Mouse (Mus musculus): ENCODE measurements around the gene Cisd3. TPM values are rescaled to one million over a fixed set of nuclear protein-coding genes. Genes with fewer than 3 reads are reported as not detected.
"Not testable (repeated sequence)": the region's sequence is repeated elsewhere in the genome, so short reads cannot be mapped to it uniquely, and the experiment has no call there.

The Cisd3 gene
- polyA plus RNA-seq, 1 experiment from 2014 or later, result 19.8 TPM

DNA sequence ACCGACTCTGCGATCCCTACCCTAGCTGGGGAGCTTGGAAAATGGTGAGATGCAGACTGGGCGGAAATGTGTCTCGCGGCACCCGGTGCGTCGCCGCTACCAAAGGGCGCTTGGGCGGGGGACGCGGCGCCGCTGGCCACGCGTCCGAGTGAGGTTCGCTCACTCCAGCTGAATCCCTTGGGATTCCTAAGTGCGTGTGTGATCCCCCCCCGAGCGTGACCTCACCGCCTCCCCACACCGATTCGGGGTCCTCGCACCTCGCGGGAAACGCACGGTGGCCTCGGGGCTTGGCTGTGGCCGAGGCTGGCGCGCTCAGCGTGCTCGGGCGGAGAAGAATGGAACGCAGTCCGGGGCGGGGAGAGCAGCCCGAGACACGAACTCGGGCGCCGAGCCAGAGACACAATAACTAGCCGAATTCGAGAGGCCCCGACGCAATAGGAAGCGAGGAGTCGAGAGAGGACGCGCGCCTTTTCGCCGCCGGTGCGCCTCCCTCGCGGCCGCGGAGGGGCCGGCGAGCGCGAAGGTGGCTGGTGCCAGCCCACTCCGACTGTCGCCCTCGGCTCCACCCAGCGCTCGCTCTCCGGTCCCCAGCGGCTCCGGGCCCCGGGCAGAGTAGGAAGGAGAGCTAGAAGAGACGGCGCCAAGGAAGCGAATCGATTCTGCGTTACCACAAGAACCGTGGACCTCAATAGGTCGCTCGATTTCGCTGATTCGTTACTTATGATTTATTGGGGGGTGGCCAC is 14.5 kb downstream of the Cisd3 start, which contains the start of gene Pcgf2:
TSS of gene Pcgf2 (minus strand) at position 495 of the 743 bp plus-strand sequence.
- peaks cover 46% of the 10 kb centered on the region for H3K27me3 ChIP-seq (ENCODE audit: control insufficient read depth, insufficient read depth, low read depth, low read length)
- H3K4me3 ChIP-seq (ENCODE audit: low read depth, low read length), result peak within 1 kb of the TSS; percentile 65
- peaks cover 17% of the 10 kb centered on the region for H3K4me1 ChIP-seq (ENCODE audit: control insufficient read depth, low read depth, low read length)
- peak within 1 kb of the TSS; percentile 56 for H3K9ac ChIP-seq (ENCODE audit: low read depth, low read length)
- peak within 1 kb of the TSS; percentile 61 for H3K27ac ChIP-seq (ENCODE audit: low read length)
- H3K4me2 ChIP-seq (ENCODE audit: low read depth, low read length), result peak within 1 kb of the TSS; percentile 70
- under 1% methylated on average over 85 of the region's 85 CpGs for WGBS (ENCODE audit: insufficient replicate concordance)
- H3K36me3 ChIP-seq (ENCODE audit: control insufficient read depth, insufficient read depth), result no peaks in the 10 kb centered on the region
- H3K9me3 ChIP-seq (replicated peaks; ENCODE audit: control insufficient read depth, low read length), result no peaks in the 10 kb centered on the region
- no peak for ATAC-seq (ENCODE audit: low read depth)

DNA sequence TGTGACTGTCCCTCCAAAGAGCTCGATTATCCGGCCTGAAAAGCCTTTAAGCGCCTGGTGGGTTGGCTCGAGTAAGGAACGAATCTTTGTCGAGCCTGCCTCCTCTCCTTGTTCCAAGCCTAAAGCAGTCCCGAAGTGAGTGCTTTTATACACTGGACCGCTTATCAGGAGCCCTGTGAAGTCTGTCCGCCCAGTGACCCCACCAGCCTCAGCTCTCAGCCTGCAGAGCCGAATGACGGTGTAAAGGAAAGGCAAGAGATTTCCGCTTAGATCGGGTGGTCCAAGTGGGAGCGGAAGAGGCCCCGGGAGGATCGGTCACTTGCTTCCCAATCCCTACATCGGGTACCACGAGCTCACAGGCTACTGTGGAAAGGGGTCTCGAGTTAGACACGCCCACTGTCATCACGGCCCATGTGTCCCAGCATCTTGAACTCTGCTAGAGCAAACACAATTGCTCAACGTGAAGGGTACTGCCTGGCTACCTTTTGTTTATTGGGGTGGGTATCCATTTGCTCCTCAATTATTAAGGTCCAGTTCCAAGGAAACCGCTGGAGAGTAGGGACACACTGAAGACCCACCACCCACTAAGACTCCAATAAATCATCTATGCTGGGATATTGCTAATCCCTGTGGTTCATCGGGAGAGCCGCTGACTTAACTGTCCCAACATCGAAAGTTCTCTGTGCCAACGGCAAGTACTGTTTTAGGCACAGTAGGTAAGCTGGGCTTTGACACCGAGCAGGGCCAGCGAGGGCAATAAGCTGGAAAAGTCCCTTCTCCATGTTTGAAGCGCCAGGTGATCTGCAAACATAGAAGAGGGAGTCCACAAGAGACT is 15.3 kb downstream of the Cisd3 start:
- Histone ChIP-seq H3K4me2 (ENCODE audit: low read depth, low read length) (peak overlapping the region; percentile 70), H3K27ac (ENCODE audit: low read length) (no peak overlapping the region)
- WGBS (ENCODE audit: insufficient replicate concordance), result 15% methylated on average over 30 of the region's 30 CpGs

DNA sequence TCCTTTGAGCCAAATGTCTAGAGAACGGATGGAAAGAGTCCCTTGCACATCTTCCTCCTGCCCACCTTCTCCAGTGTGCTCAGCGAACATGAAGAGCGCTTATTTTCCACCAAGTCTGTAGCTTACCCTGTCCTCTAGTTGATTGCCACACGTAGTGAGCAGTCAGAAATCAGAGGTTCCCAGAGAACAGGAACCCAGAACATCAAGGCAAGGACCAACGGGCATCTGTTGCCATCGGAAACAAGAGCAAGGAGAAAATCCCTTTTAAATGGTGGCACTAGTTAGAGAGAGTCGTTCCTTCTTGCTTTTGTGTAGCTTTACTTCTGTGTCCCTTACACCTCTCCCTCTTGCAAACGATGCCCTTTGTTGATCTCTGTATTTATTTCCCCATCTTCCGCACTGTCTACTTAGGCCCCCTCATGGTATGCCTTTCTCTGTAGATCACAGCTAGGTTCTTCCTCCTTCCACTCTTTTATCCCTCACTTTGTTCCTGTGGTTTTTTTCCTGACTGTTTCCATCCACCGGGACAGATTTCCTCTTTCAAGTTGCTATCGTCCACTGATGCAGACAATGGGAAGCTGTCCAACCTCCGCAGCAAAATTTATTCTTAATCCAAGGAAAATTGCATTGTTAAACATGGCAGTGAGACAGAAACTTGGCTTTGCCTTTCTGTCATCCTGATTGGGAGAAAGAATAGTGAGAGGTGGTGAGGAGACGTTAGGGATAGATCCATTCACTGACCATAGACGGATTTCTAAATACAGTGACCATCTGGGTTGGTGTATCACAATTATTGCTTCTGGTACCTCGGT is 16.2 kb downstream of the Cisd3 start:
- H3K27me3 ChIP-seq (ENCODE audit: control insufficient read depth, insufficient read depth, low read depth, low read length), result peaks cover 46% of the 10 kb centered on the region
- no peak overlapping the region for H3K9ac ChIP-seq (ENCODE audit: low read depth, low read length)

More for the DNA sequence above, 15.3 kb downstream of the Cisd3 start:
- H3K4me3 ChIP-seq (ENCODE audit: low read depth, low read length), result peak overlapping the region; percentile 65
- H3K36me3 ChIP-seq (ENCODE audit: control insufficient read depth, insufficient read depth), result no peaks in the 10 kb centered on the region
- peaks cover 17% of the 10 kb centered on the region for H3K4me1 ChIP-seq (ENCODE audit: control insufficient read depth, low read depth, low read length)
- ATAC-seq (ENCODE audit: low read depth), result no peak
- peaks cover 46% of the 10 kb centered on the region for H3K27me3 ChIP-seq (ENCODE audit: control insufficient read depth, insufficient read depth, low read depth, low read length)
- H3K9me3 ChIP-seq (replicated peaks; ENCODE audit: control insufficient read depth, low read length), result no peaks in the 10 kb centered on the region
- peak overlapping the region; percentile 12 for H3K9ac ChIP-seq (ENCODE audit: low read depth, low read length)

DNA sequence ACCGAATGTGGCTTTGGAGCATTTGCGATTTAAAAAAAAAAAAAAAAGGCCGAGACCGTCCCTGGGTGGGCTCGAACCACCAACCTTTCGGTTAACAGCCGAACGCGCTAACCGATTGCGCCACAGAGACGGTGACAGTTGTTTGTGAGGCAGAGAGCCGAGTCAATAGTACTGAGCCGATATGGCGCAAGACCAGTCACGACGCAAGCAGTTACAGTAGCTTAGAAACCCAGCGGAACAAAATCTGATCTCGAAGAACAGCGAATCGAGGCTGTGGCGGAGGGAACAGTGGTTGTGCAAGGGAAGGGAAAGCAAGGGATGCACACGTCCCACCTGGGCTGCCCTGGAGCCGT is 16.7 kb downstream of the Cisd3 start:
- Histone ChIP-seq H3K27ac (ENCODE audit: low read length) (peak overlapping the region; percentile 67), H3K9me3 (replicated peaks; ENCODE audit: control insufficient read depth, low read length) (no peaks in the 10 kb centered on the region), H3K9ac (ENCODE audit: low read depth, low read length) (peak overlapping the region; percentile 43), H3K27me3 (ENCODE audit: control insufficient read depth, insufficient read depth, low read depth, low read length) (peaks cover 46% of the 10 kb centered on the region), H3K4me1 (ENCODE audit: control insufficient read depth, low read depth, low read length) (peaks cover 17% of the 10 kb centered on the region), H3K36me3 (ENCODE audit: control insufficient read depth, insufficient read depth) (peaks cover 7% of the 10 kb centered on the region), H3K4me3 (ENCODE audit: low read depth, low read length) (peak overlapping the region; percentile 87), H3K4me2 (ENCODE audit: low read depth, low read length) (peak overlapping the region; percentile 70)
- peak; percentile 4; the same call in 1 of the 2 replicates for ATAC-seq (ENCODE audit: low read depth)
- WGBS (ENCODE audit: insufficient replicate concordance), result 0% methylated on average over 24 of the region's 24 CpGs

More for the DNA sequence above, 16.2 kb downstream of the Cisd3 start:
- Histone ChIP-seq H3K4me3 (ENCODE audit: low read depth, low read length) (peak overlapping the region; percentile 87), H3K4me2 (ENCODE audit: low read depth, low read length) (peak overlapping the region; percentile 70), H3K27ac (ENCODE audit: low read length) (no peak overlapping the region), H3K36me3 (ENCODE audit: control insufficient read depth, insufficient read depth) (peaks cover 1% of the 10 kb centered on the region), H3K9me3 (replicated peaks; ENCODE audit: control insufficient read depth, low read length) (no peaks in the 10 kb centered on the region), H3K4me1 (ENCODE audit: control insufficient read depth, low read depth, low read length) (peaks cover 17% of the 10 kb centered on the region)
- no peak for ATAC-seq (ENCODE audit: low read depth)
- 37% methylated on average over 15 of the region's 15 CpGs for WGBS (ENCODE audit: insufficient replicate concordance)

DNA sequence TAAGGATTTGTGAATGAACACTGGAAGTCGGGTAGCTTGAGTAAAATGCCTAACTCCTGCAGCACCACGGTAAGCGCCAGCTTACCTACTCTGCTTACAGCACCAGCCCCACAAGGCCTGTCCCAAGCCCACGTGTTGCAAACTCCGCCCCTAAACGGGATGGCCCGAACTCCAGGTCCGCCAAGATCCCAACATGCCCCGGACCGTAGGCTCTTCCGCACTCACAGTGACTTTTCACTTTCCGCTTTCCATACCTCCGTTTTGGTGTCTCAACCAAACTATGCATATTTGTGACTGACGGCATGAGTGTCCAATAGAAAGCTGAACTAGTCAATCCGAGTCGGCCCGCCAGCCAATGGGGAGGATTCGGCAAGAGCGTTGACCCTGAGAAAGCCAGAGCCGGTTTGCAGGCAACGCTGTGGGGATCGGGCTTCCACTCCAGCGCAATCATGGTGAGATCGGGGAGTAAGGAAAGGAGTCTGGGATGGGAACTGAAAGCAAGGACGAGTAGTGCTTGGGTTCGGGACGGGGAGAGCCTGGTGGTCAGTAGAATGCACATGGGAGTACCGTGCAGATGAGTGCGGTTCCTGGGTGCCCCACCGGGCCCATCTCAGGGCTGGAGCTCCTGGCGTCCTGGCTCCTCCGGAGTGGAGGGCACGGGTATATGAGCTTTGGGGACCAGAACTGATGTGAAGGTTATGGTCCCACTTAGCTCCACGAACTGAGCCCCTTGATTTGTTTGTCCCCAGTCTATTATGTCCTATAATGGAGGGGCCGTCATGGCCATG is 17.6 kb downstream of the Cisd3 start, which contains the start of gene Psmb3:
TSS of gene Psmb3 (plus strand) at position 361 of the 788 bp plus-strand sequence.
- ATAC-seq (ENCODE audit: low read depth), result peak; percentile 90
- Histone ChIP-seq H3K4me1 (ENCODE audit: control insufficient read depth, low read depth, low read length) (peaks cover 17% of the 10 kb centered on the region), H3K9ac (ENCODE audit: low read depth, low read length) (peak within 1 kb of the TSS; percentile 79), H3K27ac (ENCODE audit: low read length) (peak within 1 kb of the TSS; percentile 67), H3K36me3 (ENCODE audit: control insufficient read depth, insufficient read depth) (peaks cover 14% of the 10 kb centered on the region), H3K9me3 (replicated peaks; ENCODE audit: control insufficient read depth, low read length) (no peaks in the 10 kb centered on the region), H3K4me3 (ENCODE audit: low read depth, low read length) (peak within 1 kb of the TSS; percentile 87), H3K4me2 (ENCODE audit: low read depth, low read length) (peak within 1 kb of the TSS; percentile 70), H3K27me3 (ENCODE audit: control insufficient read depth, insufficient read depth, low read depth, low read length) (peaks cover 40% of the 10 kb centered on the region)
- WGBS (ENCODE audit: insufficient replicate concordance), result 0% methylated on average over 35 of the region's 35 CpGs

DNA sequence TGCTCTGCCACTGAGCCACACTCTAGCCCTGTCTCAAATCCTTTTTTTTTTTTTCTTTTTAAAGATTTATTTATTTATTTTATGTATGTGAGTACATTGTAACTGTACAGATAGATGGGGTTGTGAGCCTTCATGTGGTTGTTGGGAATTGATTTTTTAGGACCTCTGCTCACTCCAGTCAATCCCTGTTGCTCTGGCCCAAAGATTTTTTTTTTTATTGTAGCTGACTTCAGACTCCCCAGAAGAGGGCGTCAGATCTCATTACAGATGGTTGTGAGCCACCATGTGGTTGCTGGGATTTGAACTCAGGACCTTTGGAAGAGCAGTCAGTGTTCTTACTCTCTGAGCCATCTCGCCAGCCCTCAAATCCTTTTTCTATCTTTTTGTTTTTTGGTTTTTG is 24.4 kb downstream of the Cisd3 start:
- H3K4me3 ChIP-seq (ENCODE audit: low read depth, low read length); H3K27me3 ChIP-seq (ENCODE audit: control insufficient read depth, insufficient read depth, low read depth, low read length); H3K9me3 ChIP-seq (replicated peaks; ENCODE audit: control insufficient read depth, low read length); H3K4me2 ChIP-seq (ENCODE audit: low read depth, low read length); H3K27ac ChIP-seq (ENCODE audit: low read length); H3K9ac ChIP-seq (ENCODE audit: low read depth, low read length); H3K4me1 ChIP-seq (ENCODE audit: control insufficient read depth, low read depth, low read length); ATAC-seq (ENCODE audit: low read depth): not testable (repeated sequence)
- peaks cover 18% of the 10 kb centered on the region for H3K36me3 ChIP-seq (ENCODE audit: control insufficient read depth, insufficient read depth)
- WGBS (ENCODE audit: insufficient replicate concordance), result 71% methylated on average over 2 of the region's 2 CpGs

DNA sequence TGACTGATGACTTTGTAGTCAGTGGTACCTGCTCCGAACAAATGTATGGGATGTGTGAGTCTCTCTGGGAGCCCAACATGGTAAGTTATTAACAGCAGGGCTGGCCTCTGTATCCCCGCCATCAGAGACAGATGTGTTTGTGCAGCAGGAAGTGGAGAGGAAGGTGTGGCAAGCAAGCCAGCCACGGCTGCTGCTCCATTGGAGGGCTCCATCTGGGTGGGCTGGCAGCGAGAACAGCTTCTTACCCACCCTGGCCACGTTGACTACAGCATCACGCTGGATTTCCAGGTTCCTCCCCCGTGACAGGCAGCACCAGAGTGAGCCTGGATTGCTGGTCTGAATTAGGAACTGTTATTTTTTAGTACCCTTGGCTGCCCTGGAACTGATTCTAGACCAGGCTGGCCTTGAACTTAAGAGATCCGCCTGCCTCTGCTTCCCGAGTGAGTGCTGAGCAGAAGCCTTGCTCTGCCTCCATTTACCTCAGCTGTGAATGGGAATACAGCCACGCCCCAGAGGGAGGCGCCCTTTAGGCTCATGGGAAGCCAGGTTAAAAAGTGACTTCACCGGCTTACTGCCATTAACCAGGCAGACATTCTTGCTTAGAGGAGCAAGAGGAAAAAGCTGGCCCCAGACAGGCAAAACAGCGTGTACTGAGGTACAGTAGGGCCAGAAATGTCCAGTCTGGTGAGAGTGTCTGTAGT is 25.7 kb downstream of the Cisd3 start:
- no peak overlapping the region for H3K27ac ChIP-seq (ENCODE audit: low read length)
- ATAC-seq (ENCODE audit: low read depth), result no peak
- H3K36me3 ChIP-seq (ENCODE audit: control insufficient read depth, insufficient read depth), result peaks cover 18% of the 10 kb centered on the region
- H3K4me2 ChIP-seq (ENCODE audit: low read depth, low read length), result no peak overlapping the region
- 61% methylated on average over 13 of the region's 13 CpGs for WGBS (ENCODE audit: insufficient replicate concordance)
- no peaks in the 10 kb centered on the region for H3K27me3 ChIP-seq (ENCODE audit: control insufficient read depth, insufficient read depth, low read depth, low read length)
- no peak overlapping the region for H3K4me3 ChIP-seq (ENCODE audit: low read depth, low read length)
- H3K9ac ChIP-seq (ENCODE audit: low read depth, low read length), result no peak overlapping the region
- no peaks in the 10 kb centered on the region for H3K9me3 ChIP-seq (replicated peaks; ENCODE audit: control insufficient read depth, low read length)
- no peaks in the 10 kb centered on the region; the same call in 1 of the 2 replicates for H3K4me1 ChIP-seq (ENCODE audit: control insufficient read depth, low read depth, low read length)

All from liver, embryonic 16.5 days (tissue).